Mouse (Mus musculus): Measurements from ENCODE around the gene Sun1.

DNA sequence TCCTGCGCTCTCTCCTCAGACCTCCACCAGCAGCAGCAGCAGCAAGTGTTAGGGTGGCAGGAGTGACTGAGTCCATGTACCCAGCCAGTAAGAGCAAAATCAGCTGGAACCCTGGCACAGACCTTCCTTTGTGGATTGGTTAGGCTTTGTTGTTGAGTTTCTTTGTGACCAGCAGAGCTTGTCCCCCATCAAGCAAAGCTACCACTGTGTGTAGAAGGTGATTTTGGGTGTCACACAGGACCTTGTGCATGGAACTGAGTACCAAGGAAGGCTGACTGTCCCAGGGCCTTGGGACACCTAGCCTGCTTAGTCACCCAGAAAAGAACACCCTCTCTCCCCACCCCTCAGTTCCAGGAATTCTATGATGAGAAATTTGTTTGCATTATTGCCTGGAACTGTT, 56.8 kb downstream of the Sun1 start:
- TF ChIP-seq CTCF (IDR thresholded peaks at IDR 0.05; ENCODE audit: low read depth, low read length) (no peak), POLR2A (IDR thresholded peaks at IDR 0.05; ENCODE audit: borderline replicate concordance, low read depth, low read length) (no peak)
